Mouse (Mus musculus) retina, postnatal 7 days (tissue): Measurements from ENCODE around the gene Ankmy2.
"Not testable (repeated sequence)": the region's sequence is repeated elsewhere in the genome, so short reads cannot be mapped to it uniquely, and the experiment has no call there.

Experiments
- DNase-seq: peaks from one replicate; pipeline ENCODE4 v3.0.0-alpha.2; 2012; ENCODE audit warnings: low read depth, low spot score

The Ankmy2 gene

DNA sequence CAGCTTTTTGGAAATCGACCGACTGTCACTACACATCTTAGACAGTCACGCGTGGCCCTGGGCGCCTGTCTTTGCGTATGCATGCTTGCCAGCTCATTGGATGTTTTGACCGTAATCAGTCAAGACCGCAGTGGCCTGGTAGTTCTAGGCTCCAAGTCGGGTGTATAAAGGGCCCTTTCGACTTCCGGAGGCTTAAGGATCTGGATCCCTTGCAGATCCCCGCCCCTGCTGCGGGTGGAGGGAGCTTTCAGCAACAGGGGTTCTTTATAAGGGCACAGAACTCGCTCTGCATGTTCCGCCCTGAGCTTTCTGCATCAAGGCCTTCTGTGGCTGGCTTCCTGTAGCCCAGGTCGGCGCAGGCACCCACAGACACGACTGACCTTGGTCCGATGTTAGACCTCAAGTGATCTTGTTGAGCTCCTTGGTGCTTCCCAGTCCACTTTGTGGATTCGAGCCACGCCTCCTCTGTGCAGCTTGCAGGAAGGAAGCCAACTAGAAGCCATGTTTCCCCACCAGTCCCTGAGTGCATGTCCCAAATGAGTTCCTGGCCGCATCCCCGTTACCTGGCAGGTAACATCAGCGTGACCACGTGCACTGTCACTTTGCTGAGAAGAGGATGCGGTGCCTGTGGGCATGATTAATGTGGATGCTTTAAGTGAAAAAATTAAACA lies 859 bp downstream of the Ankmy2 start, which contains the start of gene Bzw2:
Gene Bzw2, minus strand, starts transcription at position 443 of the 671 bp plus-strand sequence.
- peak; percentile 43 for DNase-seq

DNA sequence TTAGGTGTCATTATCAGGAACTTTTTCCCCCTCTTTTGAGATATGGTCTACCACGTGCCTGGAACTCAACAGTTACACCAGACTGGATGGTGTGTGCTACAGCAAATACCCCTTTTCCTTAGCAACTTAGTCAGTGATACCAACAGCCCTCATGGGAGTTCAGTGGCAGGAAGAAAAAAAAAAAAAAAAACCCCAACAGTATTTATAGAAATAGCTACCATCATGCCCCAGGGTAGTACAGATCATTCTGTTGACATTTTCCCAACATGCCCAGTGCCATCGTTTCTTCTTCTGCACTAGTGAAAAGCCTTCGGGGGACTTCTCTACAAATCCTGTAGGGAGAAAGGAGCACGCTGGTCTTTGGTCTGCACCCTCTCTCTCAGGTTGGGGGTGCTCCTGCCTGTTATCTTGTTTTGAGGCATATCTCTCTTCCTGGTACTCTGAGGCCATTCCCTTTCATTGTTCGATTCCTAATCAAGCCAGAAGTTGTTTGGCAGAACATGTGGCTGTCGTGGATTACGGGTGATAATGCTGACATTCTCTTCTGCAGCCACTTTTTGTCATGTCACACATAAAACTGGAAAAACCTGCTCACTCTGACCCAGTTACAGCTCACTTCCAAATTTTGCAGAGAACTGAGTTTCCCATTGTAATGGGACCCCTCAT lies 7.3 kb downstream of the Ankmy2 start:
- no peak for DNase-seq

DNA sequence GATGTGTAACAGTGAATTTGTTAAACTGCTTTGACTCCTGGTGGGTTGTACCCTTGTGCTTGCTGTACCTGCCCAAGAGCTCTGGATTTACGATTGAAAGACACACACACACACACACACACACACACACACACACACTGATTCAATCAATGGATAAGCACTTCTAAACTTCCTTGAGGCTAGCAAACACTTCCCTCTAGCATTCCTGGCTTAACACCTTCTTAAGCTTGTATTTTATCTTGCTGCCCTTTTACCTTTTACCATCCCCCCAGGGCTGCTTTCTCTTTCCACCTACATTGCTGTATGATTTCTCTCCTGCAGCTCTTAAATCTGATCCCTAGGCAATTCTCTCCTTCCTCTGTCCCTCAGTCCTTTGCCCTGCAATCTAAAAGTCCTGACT lies 8.4 kb downstream of the Ankmy2 start:
- DNase-seq: no peak

DNA sequence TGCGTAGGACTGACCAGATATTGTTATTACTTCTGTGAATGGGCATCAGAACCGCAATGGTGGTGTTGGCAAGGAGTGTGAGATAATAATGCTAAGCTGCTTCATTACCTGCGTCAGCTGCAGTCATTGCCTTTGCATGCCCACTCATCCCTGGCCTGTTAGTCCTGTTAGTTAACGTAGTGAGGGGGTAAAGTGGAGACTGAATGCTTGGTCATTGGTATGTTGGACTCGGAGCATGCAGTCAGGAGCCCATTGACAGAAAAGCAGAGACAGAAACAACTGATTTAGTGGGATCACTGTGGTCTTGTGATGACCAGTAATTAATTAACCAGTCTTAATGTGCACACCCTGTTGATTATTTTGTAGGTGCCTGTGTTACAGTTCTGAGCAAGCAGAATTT lies 20.3 kb downstream of the Ankmy2 start:
- no peak for DNase-seq

DNA sequence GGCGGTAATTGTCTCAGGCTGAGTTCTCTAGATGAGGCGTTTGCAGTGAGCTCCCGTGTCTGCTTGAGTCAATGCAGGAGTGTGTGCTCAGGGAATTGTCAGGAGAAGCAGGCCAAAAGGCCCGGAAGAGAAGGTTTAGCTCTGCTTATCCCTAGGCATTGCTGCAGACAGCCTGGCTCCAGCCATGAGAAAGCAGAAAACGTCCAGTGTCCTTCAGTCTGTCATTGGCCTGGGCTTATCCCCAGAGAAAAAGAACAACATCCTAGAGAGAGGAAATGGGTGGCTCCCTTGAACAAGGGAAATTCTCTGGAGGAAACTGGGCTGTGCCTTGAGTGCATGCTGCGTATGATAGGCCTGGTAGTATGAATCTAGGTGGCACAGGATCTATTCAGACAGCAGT lies 25.7 kb downstream of the Ankmy2 start:
- DNase-seq: no peak

DNA sequence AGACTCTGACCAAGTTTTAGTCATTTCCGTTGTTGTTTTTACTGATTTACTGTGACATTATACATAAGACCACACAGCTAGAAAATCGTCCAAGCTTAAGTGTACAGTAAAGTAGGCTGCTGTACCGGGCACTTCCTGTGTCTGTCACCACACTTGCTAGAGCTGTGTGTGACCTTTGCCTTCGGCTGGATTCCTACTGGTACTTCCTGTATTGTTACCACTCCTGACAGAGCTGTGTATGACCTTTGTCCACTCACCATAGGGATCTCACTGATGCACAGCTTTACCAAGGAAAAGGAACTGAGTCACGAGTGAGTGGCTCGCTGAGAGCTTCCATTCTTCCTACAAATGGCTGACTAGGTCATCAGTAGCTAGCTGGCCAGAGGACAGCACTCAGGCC lies 30.2 kb downstream of the Ankmy2 start:
- no peak for DNase-seq

DNA sequence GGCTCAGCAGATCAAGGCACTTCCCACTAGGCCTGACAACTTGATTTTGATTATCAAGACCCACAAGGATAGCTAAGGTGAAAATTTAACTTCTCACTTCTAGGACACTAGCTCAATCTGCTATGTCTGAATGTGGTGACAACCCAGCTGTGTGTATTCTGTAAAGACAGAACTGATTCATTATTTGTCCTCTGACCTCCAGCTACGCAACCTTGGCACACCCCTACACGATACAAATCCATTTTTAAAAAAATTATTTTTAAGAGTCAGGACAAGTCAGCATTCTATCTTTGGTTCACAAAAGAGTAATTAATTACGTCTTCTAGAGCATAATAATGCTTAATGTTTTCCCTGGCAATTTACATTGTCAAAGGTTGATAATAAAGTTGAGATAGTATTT lies 32.7 kb downstream of the Ankmy2 start:
- no peak for DNase-seq

DNA sequence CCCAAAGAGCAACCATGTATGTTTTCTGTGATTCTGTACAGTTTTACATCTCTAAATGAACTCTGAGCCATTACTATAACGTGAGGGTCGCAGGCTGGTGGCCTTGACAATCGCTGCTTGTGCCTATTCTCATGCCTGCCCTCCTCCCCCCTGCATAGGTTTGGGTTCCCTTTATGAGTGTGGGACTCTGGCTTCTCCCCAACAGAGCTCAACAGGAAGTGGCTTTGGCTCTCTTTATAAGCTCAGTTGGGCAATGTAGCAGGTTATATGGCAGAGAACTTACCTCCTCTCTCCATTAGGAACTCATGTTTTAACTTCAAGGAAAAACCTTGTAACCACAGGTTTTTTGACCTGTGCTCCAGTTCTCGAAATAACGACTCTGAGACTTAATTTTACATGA lies 33.4 kb downstream of the Ankmy2 start:
- no peak for DNase-seq

DNA sequence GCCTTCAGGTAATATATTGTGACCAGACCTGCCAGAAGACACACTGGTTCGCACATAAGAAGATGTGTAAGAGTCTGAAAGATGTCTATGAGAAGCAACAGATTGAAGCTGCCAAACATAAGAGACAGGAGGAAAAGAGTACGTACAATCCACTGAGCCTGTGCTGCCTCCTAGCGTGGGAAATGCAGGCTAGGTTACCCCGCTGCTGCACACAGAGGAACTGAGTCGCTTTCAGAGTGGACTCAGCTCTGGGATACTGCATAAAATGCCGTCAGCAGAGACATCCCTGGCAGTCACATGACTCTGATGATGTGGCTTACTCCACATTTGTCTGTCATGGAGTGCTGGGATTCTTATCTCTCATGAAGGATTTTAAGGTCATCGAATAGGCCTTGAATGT lies 38.1 kb downstream of the Ankmy2 start:
- no peak for DNase-seq

DNA sequence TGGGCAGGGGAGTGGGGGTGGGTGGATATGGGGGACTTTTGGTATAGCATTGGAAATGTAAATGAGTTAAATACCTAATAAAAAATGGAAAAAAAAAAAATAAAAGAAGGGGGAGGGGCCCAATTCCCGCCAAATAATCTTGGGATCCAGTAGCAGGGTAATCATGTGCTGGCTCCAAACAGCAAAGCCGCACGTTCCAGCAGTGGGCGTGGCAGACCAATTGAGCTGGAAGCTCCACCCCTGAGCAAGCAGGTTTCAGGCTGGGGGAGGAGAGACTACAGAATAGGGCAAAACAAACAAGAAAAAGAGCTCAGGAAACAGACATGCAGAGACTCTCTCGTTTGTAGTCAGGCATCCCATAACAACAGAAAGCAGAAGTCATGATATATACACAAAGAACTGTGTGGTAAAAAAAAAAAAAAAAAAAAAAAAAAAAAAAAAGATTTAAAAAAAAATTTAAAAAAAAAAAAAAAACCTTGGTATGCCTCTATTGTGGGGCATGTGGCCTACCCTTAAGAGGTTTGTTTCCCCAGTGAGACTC lies 48.7 kb downstream of the Ankmy2 start:
- not testable (repeated sequence) for DNase-seq

DNA sequence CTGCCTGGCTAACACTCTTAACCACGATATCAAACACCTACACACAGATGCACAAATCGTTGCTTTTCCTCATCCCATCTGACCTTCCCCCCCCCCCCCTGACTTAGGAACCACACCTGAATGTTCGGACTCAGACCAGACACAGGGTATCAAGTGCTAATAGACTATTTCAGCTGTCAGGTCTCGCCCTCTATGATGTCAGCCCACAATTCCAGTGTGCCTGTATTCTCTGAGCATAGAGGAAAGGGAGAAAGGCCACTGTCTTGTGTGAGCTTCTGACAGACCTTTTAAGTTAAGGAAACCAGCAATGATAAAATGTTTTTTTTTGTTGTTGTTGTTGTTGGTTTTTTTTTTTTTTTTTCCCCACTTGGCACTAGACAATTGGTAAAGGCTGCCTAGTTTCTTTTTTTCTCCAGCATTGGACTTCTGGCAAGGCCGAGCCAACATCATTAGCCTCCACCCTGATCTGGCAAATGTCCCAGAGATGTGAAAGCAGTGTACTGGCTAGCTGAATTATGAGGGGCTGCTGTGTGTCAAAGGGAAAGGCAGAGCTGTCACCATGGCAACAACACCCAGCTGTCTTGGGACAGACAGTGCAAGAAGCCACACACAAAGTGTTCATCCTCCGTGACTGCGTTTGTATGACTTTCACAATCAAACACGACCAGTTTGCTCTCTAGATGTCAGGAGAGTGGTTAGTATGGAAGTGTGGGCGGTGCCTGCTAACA lies 50.3 kb downstream of the Ankmy2 start:
- DNase-seq: peak; percentile 24

DNA sequence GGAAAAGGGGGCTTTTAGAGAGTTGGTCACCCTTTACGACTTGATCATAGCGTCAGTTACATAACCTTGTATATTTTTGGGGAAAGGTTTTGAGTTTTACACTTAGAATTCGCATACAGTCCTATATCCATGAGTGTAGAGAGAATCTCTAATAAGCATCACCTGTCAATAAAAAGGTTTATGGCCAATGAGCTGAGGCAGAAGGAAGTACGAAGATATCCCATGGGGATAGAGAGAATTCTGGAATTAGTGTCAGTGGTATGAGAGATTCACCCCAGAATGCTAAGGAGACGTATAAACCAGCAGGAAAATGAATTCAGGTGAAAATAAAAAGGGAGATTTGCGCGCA lies 50.9 kb downstream of the Ankmy2 start:
- no peak for DNase-seq

DNA sequence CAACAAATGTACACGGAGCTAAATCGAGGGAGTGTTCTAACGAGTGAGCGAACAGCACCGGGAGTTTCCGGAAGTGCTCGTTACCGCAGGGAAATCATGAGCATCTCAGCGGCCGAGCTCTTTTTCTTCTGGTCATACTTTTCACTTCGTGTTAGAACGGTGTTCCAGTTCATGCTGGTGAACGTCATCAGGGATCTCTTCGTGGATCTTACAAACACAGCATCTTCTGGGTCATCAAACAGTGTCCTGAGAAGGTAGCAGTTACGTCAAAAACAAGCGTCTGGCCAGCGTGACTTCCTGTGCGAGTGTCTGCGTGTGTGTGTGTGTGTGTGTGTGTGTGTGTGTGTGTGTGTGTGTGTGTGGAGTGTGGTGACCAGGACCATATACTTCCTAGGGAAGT lies 51.5 kb downstream of the Ankmy2 start:
- peak; percentile 23 for DNase-seq

DNA sequence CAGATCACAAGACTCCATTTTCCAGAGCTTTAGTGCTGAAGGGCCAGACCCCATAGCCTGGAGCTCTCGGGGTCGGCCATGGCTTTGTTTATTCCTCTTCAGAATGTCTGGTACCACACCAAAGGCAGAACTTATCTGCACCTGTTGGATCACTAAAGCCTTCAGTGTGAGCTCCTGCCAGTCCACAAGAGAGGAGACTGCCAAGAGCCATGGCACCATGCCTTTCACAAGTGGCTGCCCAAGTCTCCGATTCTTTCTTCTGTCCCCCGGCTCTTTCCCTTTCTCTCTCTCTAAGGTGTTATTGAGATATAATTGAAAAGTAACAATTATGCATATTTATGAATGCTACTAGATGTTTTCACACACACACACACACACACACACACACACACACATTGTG lies 53.2 kb downstream of the Ankmy2 start:
- DNase-seq: no peak

DNA sequence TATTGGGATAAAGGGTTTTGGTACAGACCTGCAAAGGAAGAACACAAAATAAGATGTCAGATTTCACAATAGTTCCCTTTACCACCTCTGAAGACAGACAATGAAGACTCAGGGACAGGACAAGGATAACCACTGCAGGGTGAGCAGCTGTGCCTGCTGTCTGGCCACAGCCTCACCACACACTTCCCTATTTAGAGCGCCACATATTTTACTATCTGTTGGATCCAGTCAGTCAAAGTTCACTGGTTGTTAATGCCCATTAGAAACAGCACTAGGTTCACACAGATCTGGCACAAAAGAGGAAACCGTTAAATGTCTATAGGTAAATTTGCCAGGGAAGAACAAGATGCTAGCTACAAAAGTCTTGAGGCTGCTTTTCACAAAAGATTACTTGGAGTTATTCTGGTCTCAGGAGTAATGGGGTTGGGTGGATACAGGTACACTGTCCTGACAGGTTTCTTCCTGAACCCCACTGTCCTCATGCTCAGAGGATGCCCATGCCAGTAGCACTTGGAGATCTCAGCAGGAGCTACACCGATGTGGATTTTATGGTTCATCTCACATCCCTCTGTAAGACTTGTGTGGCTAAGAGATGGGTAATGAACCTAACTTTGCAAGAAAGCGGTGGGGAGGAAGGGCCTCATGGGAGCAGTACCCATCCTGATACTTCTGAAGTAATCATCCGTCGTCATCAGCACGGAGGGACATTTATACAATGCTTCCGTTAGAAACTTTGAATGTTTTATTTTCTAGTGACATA lies 57.7 kb downstream of the Ankmy2 start:
- no peak for DNase-seq

DNA sequence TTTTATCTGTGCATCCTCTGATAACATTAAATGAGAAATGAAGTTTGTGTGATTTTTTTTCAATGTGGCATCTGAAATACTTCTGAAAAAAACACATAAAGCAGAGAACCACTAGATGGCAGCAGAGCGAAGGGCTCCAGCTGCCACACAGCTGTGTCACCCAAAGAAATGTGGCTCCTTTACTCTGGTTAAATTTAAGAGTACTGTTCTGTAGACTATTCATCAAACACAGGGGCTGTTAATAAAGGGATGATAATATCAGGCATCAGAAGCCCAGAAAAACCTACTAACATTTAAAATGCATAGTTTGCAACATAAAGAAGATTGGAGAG lies 58.2 kb downstream of the Ankmy2 start:
- peak; percentile 54 for DNase-seq

DNA sequence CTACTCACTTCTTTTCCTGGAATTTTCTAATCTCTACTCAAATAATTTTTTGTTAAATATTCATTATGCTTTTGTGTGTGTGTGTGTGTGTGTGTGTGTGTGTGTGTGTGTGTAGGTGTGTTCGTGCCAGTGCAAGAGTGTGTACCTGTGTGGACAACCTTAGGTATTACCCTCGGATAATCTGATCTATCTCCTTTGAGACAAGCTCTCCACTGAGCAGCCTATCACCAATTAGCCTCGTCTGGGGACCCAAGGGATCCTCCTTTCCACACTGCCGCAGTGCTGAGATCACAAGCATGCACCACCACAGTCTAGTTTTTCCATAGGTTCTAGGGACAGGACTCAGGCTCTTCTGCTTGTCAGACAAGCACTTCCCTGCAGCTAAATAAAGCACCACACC lies 59.3 kb downstream of the Ankmy2 start:
- no peak for DNase-seq

DNA sequence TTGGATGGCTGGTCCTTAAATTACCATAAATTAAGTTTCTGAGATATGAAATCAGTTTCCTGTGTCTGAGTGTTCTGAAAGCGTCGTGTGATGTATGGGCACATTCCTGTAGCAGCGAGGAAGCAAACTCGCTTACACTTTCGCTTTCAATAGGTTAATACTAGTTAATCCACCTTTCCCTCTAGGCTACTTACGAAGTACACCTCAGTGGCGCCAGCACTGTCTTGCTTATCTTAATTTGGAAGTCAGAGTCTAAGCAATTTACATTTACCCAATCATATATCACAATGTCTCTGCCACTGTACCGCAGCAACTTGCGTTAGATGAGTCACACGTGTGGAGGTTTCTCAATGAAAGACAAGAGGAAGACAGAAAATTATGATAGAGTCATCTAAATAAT lies 60.0 kb downstream of the Ankmy2 start:
- DNase-seq: no peak

DNA sequence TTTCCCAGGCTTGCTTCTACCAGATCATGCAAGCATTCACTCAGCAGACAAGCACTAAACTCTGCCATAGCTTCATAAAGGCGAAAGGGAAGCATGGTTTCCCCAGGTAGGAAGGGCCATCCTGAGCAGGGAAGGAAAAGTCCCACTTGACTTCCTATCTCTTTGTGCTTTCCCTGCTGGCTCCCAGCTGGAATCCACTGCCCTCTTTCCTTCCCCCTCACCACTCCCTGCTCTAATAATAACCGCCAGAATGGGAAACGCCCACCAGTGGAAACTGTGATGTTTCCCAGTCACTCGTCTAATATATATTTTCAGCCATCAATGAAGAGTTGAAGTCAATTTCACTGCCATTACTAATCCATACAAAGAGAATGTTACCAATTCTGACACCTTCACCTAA lies 67.5 kb downstream of the Ankmy2 start:
- DNase-seq: no peak

DNA sequence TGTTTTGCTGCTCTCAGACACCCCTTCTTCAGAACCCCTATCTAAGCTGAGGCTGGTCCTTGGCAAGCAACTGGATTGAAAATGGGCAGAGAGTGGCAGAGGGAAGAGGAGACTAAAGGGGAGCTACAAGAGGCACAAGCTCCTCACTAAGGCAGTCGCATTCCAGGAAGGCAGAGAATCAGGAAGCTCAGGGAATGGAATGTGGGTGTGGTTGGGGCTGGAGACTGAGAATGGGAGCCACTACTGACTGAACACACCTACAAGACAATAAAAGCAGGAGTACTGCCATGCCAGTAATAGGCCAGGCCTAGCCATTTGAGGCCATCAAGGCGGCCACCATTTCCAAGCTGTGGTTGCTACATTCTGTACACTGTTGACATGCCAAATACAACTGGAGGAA lies 74.5 kb downstream of the Ankmy2 start:
- no peak for DNase-seq

DNA sequence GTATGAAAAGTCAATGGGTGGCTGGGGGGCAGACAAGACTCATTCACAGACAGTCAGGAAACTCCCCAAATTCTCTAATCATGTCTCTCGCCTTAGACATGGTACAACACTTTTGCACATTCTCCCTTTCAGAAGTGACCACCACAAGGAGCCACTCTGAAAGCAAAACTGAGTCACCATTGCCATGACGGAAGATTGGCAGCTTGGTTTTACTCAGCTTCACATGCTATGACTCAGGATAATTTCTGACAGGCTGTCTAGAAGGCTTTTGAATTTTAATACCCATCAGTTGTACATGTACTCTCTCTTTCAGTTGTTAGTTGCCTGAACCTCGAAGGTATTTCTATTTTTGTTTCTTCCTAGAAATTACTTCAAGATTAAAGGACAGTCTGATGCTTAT lies 84.3 kb downstream of the Ankmy2 start:
- no peak for DNase-seq
